Mouse (Mus musculus): ENCODE data around the gene Slc27a5.

Slc27a5 gene

GRCm38 (mm10) chr7:12980291-12980690 lies 17.7 kb downstream of the Slc27a5 start:
- no peak for DNase-seq

DNA sequence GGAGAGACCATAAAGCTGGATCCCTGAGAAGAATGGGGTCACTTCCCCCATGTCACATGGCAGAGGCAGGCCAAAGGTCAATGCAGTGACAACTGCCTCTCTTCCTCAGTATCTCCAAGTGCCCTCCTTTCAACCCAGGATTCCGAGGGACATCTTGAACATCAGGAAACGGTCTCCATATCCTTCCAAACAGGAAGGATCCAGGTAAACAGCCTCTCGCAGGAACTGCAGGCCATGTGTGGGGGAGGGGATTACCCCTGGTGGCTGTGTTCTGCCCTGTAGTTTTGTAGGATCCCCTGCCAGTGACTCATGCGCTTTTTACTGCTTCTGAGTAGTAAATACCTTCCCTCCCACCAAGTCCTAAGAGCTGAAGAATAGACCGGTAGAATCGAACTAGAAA lies 18.2 kb downstream of the Slc27a5 start:
- no peak for DNase-seq

- peak in 1 of 2 experiments; percentile 23 for DNase-seq
Observed at GRCm38 (mm10) chr7:12978931-12979722, 18.9 kb downstream of the Slc27a5 start.

GRCm38 (mm10) chr7:12977682-12978389 lies 20.2 kb downstream of the Slc27a5 start, which contains the start of gene Zfp446:
Zfp446 (plus strand) TSS chr7:12977848.
- DNase-seq = peak; percentile 99

DNA sequence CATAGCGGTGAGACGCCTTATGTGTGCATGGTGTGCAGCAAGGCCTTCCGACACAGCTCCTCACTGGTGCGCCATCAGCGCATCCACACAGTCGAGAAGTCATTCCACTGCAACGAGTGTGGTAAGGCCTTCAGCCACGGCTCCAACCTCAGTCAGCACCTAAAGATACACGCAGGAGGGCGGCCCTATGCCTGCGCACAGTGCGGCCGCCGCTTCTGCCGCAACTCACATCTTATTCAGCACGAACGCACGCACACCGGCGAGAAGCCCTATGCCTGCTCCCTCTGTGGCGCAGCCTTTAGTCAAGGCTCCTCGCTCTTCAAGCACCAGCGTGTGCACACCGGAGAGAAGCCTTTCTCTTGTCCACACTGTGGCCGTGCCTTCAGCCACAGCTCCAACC lies 27.1 kb downstream of the Slc27a5 start:
- no peak for DNase-seq

DNA sequence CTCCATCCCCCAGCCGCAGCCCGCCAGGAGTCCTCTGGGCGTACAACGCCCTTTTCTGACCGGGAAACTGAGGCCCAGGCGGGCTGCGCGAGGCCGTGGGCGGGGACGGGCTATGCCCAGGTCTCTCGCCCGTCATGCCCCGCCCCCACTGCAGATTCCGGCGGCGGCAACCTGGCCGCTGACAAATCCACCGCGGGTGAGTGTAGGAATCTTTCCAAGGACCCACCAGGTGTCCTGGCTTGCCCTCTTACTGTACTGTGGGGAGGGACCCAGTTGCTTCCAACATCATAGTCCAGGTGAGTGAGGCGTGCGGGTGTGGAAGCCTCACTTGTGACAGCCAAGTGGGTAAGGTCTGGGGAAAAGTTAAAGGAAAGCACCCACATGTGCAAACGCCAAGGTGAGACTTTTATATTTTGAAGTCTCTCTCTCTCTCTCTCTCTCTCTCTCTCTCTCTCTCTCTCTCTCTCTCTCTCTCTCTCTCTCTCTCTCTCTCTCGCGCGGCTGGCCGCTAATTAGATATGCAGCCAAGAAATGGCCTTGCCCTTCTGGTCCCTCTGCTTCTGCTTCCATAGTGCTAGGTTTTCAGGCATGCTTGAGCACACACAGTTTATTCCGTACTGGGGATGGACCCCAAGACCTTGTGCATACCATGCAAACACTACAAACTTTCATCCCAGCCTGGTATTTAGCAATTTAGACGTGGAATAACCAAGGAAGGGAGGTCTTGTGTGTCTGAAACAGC lies 31.7 kb downstream of the Slc27a5 start:
- DNase-seq = peak; percentile 52 to 65

- DNase-seq = peak; percentile 83 to 88
Observed at GRCm38 (mm10) chr7:12965678-12966091, 32.3 kb downstream of the Slc27a5 start, which contains the start of gene Zfp324. Zfp324 (plus strand) TSS chr7:12965838.

DNA sequence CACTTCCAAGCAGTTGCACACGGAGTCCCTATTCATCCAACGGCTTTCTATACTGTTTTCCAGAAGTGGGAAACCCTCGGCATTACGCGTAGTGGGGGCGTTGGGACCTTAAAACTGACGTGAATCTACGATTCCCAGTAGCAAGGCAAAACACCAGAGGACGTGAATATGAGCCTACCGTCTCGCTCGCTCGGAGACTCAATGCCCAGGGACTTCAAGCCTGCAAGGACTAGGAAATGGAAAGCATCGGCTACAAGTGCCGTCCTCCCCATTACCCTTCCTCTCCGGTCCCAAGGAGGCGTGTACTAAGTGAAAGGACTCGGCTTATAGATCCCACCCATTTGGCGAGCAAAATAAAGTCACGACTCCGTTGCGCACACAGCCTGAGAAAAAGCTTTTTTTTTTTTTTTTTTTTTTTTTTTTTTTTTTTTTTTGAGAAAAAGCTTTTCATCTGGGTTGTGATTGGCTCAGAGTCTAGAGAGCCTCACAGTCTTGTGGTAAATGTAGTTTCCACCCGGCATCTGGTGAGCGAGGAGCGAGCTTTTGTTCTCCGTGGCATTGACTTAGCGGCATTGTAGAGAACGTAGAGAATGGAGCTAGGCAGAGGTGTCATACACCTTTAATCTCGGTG lies 36.4 kb downstream of the Slc27a5 start:
- DNase-seq = peak; percentile 53 to 72

DNA sequence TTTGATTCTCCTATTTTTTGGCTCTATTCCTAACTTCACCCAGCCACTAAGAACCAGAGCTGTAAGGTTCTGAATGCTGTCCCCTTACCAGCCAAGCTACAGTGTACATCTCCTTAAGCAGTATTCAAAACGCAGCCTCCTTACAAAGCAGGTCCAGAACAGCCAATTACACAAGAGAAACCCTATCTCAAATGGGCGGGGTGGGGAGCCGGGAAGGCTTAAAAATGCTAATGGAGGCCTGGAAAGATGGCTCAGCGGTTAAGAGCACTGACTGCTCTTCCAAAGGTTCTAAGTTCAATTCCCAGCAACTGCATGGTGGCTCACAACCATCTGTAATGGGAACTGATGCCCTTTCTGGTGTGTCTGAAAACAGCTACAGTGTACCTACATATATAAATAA lies 38.3 kb downstream of the Slc27a5 start:
- DNase-seq = no peak

DNA sequence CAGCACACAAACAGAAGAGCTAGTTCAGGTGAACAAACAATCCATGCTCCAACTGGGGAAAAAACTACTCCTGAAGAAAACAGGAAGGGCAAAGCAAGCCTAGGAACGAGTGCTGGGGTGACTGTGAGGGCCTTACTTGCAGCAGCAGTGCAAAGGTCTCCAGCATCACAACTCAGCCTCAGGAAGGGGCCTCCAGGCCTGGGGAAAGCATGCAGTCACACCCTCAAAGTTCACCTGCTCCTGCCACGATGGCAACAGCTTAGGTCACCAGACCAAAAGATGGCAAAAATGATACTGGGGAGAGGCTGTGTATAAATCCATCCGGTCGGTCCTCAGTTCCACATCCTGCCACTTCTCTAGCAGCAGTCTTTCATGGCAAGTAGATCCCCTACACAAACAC lies 39.0 kb downstream of the Slc27a5 start:
- no peak for DNase-seq

DNA sequence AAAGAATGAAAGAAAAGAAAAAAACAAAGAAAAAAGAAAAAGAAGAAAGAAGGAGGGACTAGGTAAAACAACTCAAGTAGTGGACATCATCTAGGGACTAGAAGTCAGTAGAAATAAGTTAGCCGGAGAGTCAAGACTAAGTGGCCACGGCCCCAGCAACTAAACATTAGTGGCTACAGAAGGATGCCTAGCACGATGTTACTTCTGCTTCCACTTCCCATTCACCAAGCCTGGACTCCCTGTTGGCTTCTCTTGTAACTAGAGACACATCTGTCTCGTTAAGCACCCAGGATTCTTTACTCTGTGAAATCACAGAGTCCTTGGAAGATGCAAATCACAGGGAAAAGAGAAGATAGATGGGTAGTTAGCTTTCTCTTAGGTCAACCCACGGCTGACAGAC lies 40.5 kb downstream of the Slc27a5 start:
- DNase-seq = no peak

DNA sequence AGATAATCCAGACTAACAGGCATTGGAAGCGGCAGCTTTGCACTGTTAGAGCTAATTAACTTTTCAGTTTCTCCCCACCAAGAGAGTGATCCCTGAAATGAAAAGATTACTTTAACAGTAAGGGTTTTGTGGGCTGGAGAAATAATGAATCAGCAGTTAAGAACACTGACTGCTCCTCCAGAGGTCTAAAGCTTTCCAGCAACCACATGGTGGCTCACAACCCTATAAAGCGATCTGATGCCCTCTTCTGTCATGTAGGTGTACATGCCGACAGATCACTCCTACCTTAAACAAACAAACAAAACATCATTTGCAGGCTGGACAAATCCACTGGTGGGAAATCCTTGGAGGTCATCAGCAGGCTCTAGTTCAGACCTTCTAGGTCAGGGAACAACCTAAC lies 43.1 kb downstream of the Slc27a5 start:
- DNase-seq = no peak

GRCm38 (mm10) chr7:12949872-12950229 lies 48.1 kb downstream of the Slc27a5 start:
- no peak for DNase-seq

GRCm38 (mm10) chr7:12949032-12949871 lies 48.7 kb downstream of the Slc27a5 start:
- peak; percentile 90 to 95 for DNase-seq

DNA sequence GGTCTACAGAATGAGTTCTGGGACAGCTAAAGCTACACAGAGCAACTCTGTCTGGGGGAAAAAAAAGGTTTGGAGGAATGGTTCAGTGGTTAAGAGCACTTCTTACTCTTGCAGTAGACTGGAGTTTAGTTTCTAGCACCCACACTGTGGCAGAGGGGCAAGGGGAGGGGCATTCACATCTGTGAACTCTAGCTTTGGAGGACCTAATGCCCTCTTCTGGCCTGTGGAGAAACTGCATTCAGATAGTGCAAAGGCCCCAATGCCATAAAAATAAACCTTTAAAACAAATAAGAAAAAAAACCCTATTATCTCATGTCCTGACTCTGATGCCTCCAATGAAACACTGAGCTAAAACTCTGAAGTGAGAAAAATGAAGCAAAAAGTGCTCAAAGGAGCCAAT lies 54.5 kb downstream of the Slc27a5 start:
- DNase-seq = no peak

DNA sequence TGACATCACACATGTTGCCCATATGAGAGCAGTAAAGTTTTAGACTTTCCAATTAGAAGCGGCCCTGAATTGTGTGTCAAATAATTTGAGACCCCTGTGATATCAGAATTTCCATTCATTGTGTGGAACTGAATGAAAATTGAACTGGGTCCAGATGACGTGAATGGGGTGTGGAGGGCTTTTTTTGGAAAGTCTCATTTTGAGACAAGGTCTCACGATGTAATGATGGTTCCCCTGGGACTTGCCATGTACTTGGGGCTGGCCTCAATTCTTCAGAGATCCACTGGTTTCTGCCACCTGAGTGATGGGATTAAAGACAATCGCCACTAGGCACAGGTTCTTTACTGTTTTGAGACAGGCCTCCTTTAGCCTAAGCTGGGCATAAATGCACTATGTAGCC lies 57.4 kb downstream of the Slc27a5 start:
- no peak for DNase-seq
